In the genomic region with DNA sequence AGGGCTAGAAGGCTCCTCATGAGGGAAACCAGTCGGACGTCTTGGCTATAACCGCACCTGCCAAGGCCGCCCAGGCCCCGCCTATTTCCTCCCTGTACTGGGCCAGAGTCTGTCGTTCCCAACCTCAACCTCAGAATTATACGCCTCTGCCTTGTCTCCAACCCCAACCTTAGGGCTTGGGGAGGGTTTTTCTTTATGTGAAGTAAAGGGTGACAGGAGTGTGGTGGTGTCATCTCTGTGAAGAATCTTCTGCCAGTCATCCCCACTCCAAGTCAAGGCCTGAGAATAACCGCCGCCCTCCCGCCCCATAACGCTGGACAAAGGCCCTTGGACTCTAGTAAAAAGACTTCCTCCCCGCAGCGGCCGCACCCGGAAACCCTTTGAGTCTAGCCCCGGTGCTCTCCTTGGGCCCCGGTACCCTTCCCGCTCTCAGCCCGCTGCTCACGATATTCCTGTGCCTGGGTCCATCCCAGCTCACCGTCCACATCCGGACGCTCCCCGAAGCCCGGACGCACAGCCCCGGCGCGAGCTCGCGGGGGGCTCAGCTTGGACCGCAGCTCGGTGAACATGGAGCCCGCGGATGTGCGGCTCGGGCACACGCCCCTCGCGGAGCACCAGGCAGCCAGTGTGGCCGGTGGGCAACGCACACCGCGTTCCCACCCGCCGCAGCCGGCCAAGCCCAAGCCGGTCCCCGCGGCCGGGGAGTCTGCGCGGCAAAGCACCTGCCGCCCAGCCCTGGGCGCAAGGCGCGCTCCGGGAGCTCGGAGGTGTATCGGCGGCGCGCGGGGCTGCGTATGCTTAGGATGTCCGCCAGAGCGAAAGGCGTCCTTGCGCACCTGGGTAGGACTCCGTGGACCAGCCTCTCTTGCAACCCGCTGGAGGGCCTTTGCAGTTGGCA, we compare ENCODE assay signal across 8 mouse cellular contexts. TPM values are rescaled to one million over a fixed set of nuclear protein-coding genes. Genes with fewer than 3 reads are reported as not detected.
A peak's percentile ranks its signal among the peaks of the same experiment; 100 is the strongest.
DNase-seq lines count a peak whose midpoint lies in the region; ATAC-seq and TF ChIP-seq lines count a peak whose summit lies in the region.

Gene Samd10, minus strand, starts transcription at position 759 of the 898 bp plus-strand sequence.

- 1% methylated on average over 71 of the region's 71 CpGs for WGBS in kidney, adult 2 months
- WGBS in limb, embryonic 13.5 days = 1% methylated on average over 66 of the region's 71 CpGs
- WGBS in midbrain, embryonic 12.5 days = 2% methylated on average over 71 of the region's 71 CpGs
- WGBS in stomach, embryonic 14.5 days = 2% methylated on average over 71 of the region's 71 CpGs

- DNase-seq in left cerebral cortex, adult 18-20 months (ENCODE audit: low spot score in 2 of 2) = peak; percentile 64 to 73
- no peak for DNase-seq in left cerebral cortex, adult 11 months (ENCODE audit: low spot score)
- DNase-seq in cerebellum, adult 8-10 months = peak; percentile 78
- peak; percentile 81 for DNase-seq in kidney, adult 2 months

- peak within 1 kb of the TSS; percentile 97 for H3K4me3 ChIP-seq in kidney, adult 2 months (ENCODE audit: insufficient read depth, low read depth, low read length)
- peak within 1 kb of the TSS; percentile 96 for H3K4me3 ChIP-seq in limb, embryonic 13.5 days
- H3K4me3 ChIP-seq in midbrain, embryonic 12.5 days = peak within 1 kb of the TSS; percentile 79
- H3K4me3 ChIP-seq in stomach, embryonic 14.5 days (ENCODE audit: low read depth, low read length) = peak within 1 kb of the TSS; percentile 63

- no peak for TF ChIP-seq POLR2A in kidney, adult 2 months (IDR thresholded peaks at IDR 0.05; ENCODE audit: low read depth, low read length)

- H3K9me3 ChIP-seq in limb, embryonic 13.5 days = no peaks in the 10 kb centered on the region
- H3K9me3 ChIP-seq in midbrain, embryonic 12.5 days = no peaks in the 10 kb centered on the region
- no peaks in the 10 kb centered on the region for H3K9me3 ChIP-seq in stomach, embryonic 14.5 days (ENCODE audit: control insufficient read depth, low read depth, low read length)

- H3K4me2 ChIP-seq in limb, embryonic 13.5 days (replicated peaks) = peak within 1 kb of the TSS; percentile 95
- H3K4me2 ChIP-seq in midbrain, embryonic 12.5 days (replicated peaks) = peak within 1 kb of the TSS; percentile 85
- H3K4me2 ChIP-seq in stomach, embryonic 14.5 days (replicated peaks; ENCODE audit: low read depth, low read length) = peak within 1 kb of the TSS; percentile 82

- peak within 1 kb of the TSS; percentile 92 for H3K27ac ChIP-seq in kidney, adult 2 months (ENCODE audit: insufficient read depth, low read depth, low read length)
- H3K27ac ChIP-seq in limb, embryonic 13.5 days = no peak within 1 kb of the TSS
- peak within 1 kb of the TSS; percentile 92 for H3K27ac ChIP-seq in midbrain, embryonic 12.5 days (replicated peaks)
- peak within 1 kb of the TSS; percentile 90 for H3K27ac ChIP-seq in stomach, embryonic 14.5 days (ENCODE audit: low read length)

- H3K36me3 ChIP-seq in kidney, adult 2 months (ENCODE audit: control insufficient read depth, insufficient read depth, low read length) = no peaks in the 10 kb centered on the region
- no peaks in the 10 kb centered on the region for H3K36me3 ChIP-seq in limb, embryonic 13.5 days
- H3K36me3 ChIP-seq in midbrain, embryonic 12.5 days = peaks cover 9% of the 10 kb centered on the region; the same call in 1 of the 2 replicates
- no peaks in the 10 kb centered on the region for H3K36me3 ChIP-seq in stomach, embryonic 14.5 days (ENCODE audit: control insufficient read depth, insufficient read depth, low read length)

- ATAC-seq in granulocyte monocyte progenitor cell, adult 5-6 weeks (replicated peaks; ENCODE audit: poor library complexity, severe bottlenecking) = peak; percentile 26
- ATAC-seq in limb, embryonic 13.5 days (ENCODE audit: low FRiP score, low read depth) = no peak
- ATAC-seq in midbrain, embryonic 12.5 days (ENCODE audit: low FRiP score, low read depth) = peak; percentile 60
- ATAC-seq in stomach, embryonic 14.5 days (ENCODE audit: insufficient number of reproducible peaks, insufficient read depth, low FRiP score, low read depth) = peak; percentile 35

- peaks cover 9% of the 10 kb centered on the region; the same call in 1 of the 2 replicates for H3K4me1 ChIP-seq in kidney, adult 2 months (ENCODE audit: control insufficient read depth, insufficient read depth, low read length)
- peaks cover 22% of the 10 kb centered on the region for H3K4me1 ChIP-seq in limb, embryonic 13.5 days
- peaks cover 36% of the 10 kb centered on the region for H3K4me1 ChIP-seq in midbrain, embryonic 12.5 days
- peaks cover 16% of the 10 kb centered on the region for H3K4me1 ChIP-seq in stomach, embryonic 14.5 days (ENCODE audit: control insufficient read depth, insufficient read depth, low read length)

- H3K27me3 ChIP-seq in kidney, adult 2 months (replicated peaks; ENCODE audit: control insufficient read depth, insufficient read depth, low read length) = no peaks in the 10 kb centered on the region
- peaks cover 30% of the 10 kb centered on the region for H3K27me3 ChIP-seq in limb, embryonic 13.5 days
- H3K27me3 ChIP-seq in midbrain, embryonic 12.5 days = no peaks in the 10 kb centered on the region
- no peaks in the 10 kb centered on the region for H3K27me3 ChIP-seq in stomach, embryonic 14.5 days (ENCODE audit: control insufficient read depth, insufficient read depth, low read length)

- H3K9ac ChIP-seq in limb, embryonic 13.5 days = peak within 1 kb of the TSS; percentile 71
- H3K9ac ChIP-seq in midbrain, embryonic 12.5 days (replicated peaks) = peak within 1 kb of the TSS; percentile 90
- peak within 1 kb of the TSS; percentile 63 for H3K9ac ChIP-seq in stomach, embryonic 14.5 days (replicated peaks; ENCODE audit: low read depth, low read length)

- peak; percentile 20; the same call in 1 of the 2 replicates for TF ChIP-seq CTCF in kidney, adult 2 months (conservative IDR thresholded peaks at IDR 0.05; ENCODE audit: insufficient read depth, insufficient read length, low read depth, low read length)

RNA-seq across cellular contexts. Expression of gene Samd10, which starts in this region (rescaled TPM):
- 10 to 100 TPM; 20.8 to 23.5 TPM for total RNA-seq in left cerebral cortex, adult 18-20 months (2021)
- total RNA-seq in granulocyte monocyte progenitor cell, adult 5-6 weeks (2014; fragmentation: Nextera tagmentation) = 6.2 and 13.1 TPM in 2 replicates
- 3.2 and 4.5 TPM in 2 replicates for total RNA-seq in granulocyte monocyte progenitor cell, adult 5-6 weeks (2017)
- 26.1 and 30.2 TPM in 2 replicates for polyA plus RNA-seq in kidney, adult 2 months (2012; rRNA removed)
- 7.8 and 8.6 TPM in 2 replicates for polyA plus RNA-seq in limb, embryonic 13.5 days (2015; fragmentation: Nextera tagmentation; extraction: Ambion mirVana)
- 88.8 and 92.4 TPM in 2 replicates for polyA plus RNA-seq in midbrain, embryonic 12.5 days (2016; fragmentation: Nextera tagmentation; extraction: Ambion mirVana)
- polyA plus RNA-seq in stomach, embryonic 14.5 days (2014; fragmentation: Nextera tagmentation; extraction: Ambion mirVana) = 33.1 and 35.0 TPM in 2 replicates
